Mouse (Mus musculus) neural tube, embryonic 15.5 days (tissue): ENCODE results near the gene Mybl2. TPM values are rescaled to one million over a fixed set of nuclear protein-coding genes. Genes with fewer than 3 reads are reported as not detected.
A peak's percentile ranks its signal among the peaks of the same experiment; 100 is the strongest.

Source experiments
- ATAC-seq: fragments of 200-750 bp; cut with Nextera tagmentation; 2 replicates; pipeline ENCODE4 v1.8.0; 2017; ENCODE audit warnings: mild to moderate bottlenecking, moderate TSS enrichment, moderate library complexity; ENCODE audit not compliant: low FRiP score
- H3K27ac ChIP-seq: fragments of 300-500 bp; sonication (generic); replicated peaks from 2 replicates; pipeline ENCODE4 v1.5.1; 2015; ENCODE audit warnings: mild to moderate bottlenecking, inconsistent platforms
- H3K27me3 ChIP-seq: fragments of 300-500 bp; sonication (generic); replicated peaks from 2 replicates; pipeline ENCODE4 v1.6.1; 2015; ENCODE audit warnings: inconsistent platforms
- H3K36me3 ChIP-seq: fragments of 300-500 bp; sonication (generic); 2 replicates; pipeline ENCODE4 v1.6.1; 2015; ENCODE audit warnings: inconsistent platforms
- H3K4me1 ChIP-seq: fragments of 300-500 bp; sonication (generic); 2 replicates; pipeline ENCODE4 v1.6.1; 2015; ENCODE audit warnings: inconsistent platforms
- H3K4me2 ChIP-seq: fragments of 300-500 bp; sonication (generic); 2 replicates; pipeline ENCODE4 v1.6.1; 2015; ENCODE audit warnings: inconsistent platforms, mild to moderate bottlenecking, moderate library complexity
- H3K4me3 ChIP-seq: fragments of 300-500 bp; sonication (generic); replicated peaks from 2 replicates; pipeline ENCODE4 v1.5.1; 2015; ENCODE audit warnings: mild to moderate bottlenecking, inconsistent platforms
- H3K9ac ChIP-seq: fragments of 300-500 bp; sonication (generic); replicated peaks from 2 replicates; pipeline ENCODE4 v1.6.1; 2015; ENCODE audit warnings: mild to moderate bottlenecking, inconsistent platforms
- H3K9me3 ChIP-seq: fragments of 300-500 bp; sonication (generic); replicated peaks from 2 replicates; pipeline ENCODE4 v1.6.1; 2016; ENCODE audit warnings: inconsistent platforms
- whole genome bisulfite sequencing: fragments of 180-500 bp; shearing (Covaris S2); methylation state at CpG from one replicate; pipeline ENCODE4 v1.1.7; 2015; ENCODE audit warnings: mixed read lengths; 5-methylcytosine and 5-hydroxymethylcytosine counted together
- polyA plus RNA-seq: library from polyadenylated mRNA; unstranded; fragments of >200 nt; fragmentation: Nextera tagmentation; extraction: Ambion mirVana; gene quantifications from 2 replicates; pipeline ENCODE4 v1.2.1, GENCODE M21; 2015

Gene Mybl2
- polyA plus RNA-seq, 1 experiment from 2014 or later, result 2.8 TPM

GRCm38 (mm10) chr2:163095784-163096183, 41.3 kb downstream of the Mybl2 start:
- Histone ChIP-seq H3K27me3 (peaks cover 20% of the 10 kb centered on the region; the same call in 1 of the 2 replicates), H3K36me3 (no peaks in the 10 kb centered on the region), H3K4me2 (no peak overlapping the region), H3K4me3 (no peak overlapping the region), H3K9me3 (no peaks in the 10 kb centered on the region), H3K4me1 (peaks cover 8% of the 10 kb centered on the region; the same call in 1 of the 2 replicates), H3K9ac (no peak overlapping the region), H3K27ac (no peak overlapping the region)
- 72% methylated on average over 3 of the region's 3 CpGs for WGBS
- no peak for ATAC-seq

GRCm38 (mm10) chr2:163099919-163100318, 45.4 kb downstream of the Mybl2 start:
- Histone ChIP-seq H3K4me1 (peaks cover 18% of the 10 kb centered on the region), H3K36me3 (no peaks in the 10 kb centered on the region), H3K4me2 (no peak overlapping the region), H3K27ac (no peak overlapping the region), H3K9ac (no peak overlapping the region), H3K27me3 (peaks cover 32% of the 10 kb centered on the region), H3K9me3 (no peaks in the 10 kb centered on the region), H3K4me3 (no peak overlapping the region)
- no peak for ATAC-seq
- WGBS, result 41% methylated on average over 8 of the region's 8 CpGs

- no peak overlapping the region for H3K9ac ChIP-seq
- H3K27me3 ChIP-seq, result peaks cover 36% of the 10 kb centered on the region
- no peak overlapping the region for H3K4me3 ChIP-seq
- no peak for ATAC-seq
- H3K36me3 ChIP-seq, result no peaks in the 10 kb centered on the region
- H3K9me3 ChIP-seq, result no peaks in the 10 kb centered on the region
- 73% methylated on average over 5 of the region's 5 CpGs for WGBS
- peaks cover 18% of the 10 kb centered on the region for H3K4me1 ChIP-seq
- H3K4me2 ChIP-seq, result no peak overlapping the region
- no peak overlapping the region for H3K27ac ChIP-seq
Observed at GRCm38 (mm10) chr2:163100551-163100950, 46.1 kb downstream of the Mybl2 start.

GRCm38 (mm10) chr2:163101646-163102203, 47.2 kb downstream of the Mybl2 start:
- H3K27me3 ChIP-seq, result peaks cover 45% of the 10 kb centered on the region
- H3K27ac ChIP-seq, result no peak overlapping the region
- ATAC-seq, result no peak
- H3K9me3 ChIP-seq, result no peaks in the 10 kb centered on the region
- no peak overlapping the region for H3K9ac ChIP-seq
- peaks cover 18% of the 10 kb centered on the region for H3K4me1 ChIP-seq
- H3K4me3 ChIP-seq, result no peak overlapping the region
- H3K4me2 ChIP-seq, result no peak overlapping the region
- 7% methylated on average over 10 of the region's 10 CpGs for WGBS
- H3K36me3 ChIP-seq, result no peaks in the 10 kb centered on the region

GRCm38 (mm10) chr2:163102216-163102615, 47.7 kb downstream of the Mybl2 start:
- no peaks in the 10 kb centered on the region for H3K9me3 ChIP-seq
- no peak for ATAC-seq
- H3K4me2 ChIP-seq, result no peak overlapping the region
- no peak overlapping the region for H3K4me3 ChIP-seq
- peaks cover 18% of the 10 kb centered on the region for H3K4me1 ChIP-seq
- H3K9ac ChIP-seq, result no peak overlapping the region
- H3K27ac ChIP-seq, result no peak overlapping the region
- H3K27me3 ChIP-seq, result peaks cover 49% of the 10 kb centered on the region
- WGBS, result 56% methylated on average over 7 of the region's 7 CpGs
- H3K36me3 ChIP-seq, result no peaks in the 10 kb centered on the region

GRCm38 (mm10) chr2:163102900-163103653, 48.6 kb downstream of the Mybl2 start:
- 57% methylated on average over 18 of the region's 18 CpGs for WGBS
- no peak overlapping the region for H3K4me3 ChIP-seq
- H3K36me3 ChIP-seq, result no peaks in the 10 kb centered on the region
- no peak overlapping the region for H3K4me2 ChIP-seq
- peaks cover 20% of the 10 kb centered on the region for H3K4me1 ChIP-seq
- no peak overlapping the region for H3K9ac ChIP-seq
- no peak for ATAC-seq
- H3K9me3 ChIP-seq, result no peaks in the 10 kb centered on the region
- H3K27ac ChIP-seq, result no peak overlapping the region
- peaks cover 49% of the 10 kb centered on the region for H3K27me3 ChIP-seq

DNA sequence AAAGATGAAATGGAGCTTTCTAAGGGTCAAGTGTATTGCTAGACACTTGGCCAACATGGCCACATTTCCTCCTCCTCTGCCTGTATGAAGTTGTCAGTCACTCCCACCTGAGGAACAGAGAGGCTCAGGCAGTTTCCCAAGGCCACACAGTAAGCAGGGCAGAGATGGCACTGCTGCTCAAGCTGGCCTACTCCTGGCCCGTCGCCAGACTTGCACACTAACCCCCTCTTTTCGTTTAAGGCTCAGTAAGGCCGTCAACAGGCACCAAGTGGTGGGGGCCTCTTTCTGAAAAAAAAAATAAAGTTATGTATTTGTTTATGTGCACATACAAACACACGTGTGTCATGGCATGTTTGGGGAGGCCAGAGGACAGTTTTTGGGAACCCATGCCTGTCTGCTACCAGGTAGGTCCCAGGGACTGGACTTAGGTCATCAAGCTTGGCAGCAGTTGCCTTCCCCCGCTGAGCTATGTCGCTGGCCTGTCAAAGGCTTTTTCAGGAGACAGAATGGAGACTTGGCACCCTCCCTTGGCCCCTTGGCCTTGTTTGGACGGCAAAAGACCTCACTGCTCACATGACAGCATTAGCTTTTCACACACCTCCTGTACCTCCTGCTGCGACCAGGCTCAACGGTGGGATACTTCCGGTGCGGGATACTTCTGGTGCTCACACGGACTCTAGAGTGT, 49.7 kb downstream of the Mybl2 start:
- Histone ChIP-seq H3K4me3 (no peak overlapping the region), H3K9ac (no peak overlapping the region), H3K36me3 (no peaks in the 10 kb centered on the region), H3K27ac (no peak overlapping the region), H3K9me3 (no peaks in the 10 kb centered on the region), H3K4me2 (no peak overlapping the region), H3K4me1 (peaks cover 24% of the 10 kb centered on the region), H3K27me3 (peaks cover 42% of the 10 kb centered on the region)
- WGBS, result 77% methylated on average over 13 of the region's 13 CpGs
- ATAC-seq, result no peak

- no peak overlapping the region for H3K9ac ChIP-seq
- no peak overlapping the region for H3K4me3 ChIP-seq
- H3K27me3 ChIP-seq, result peaks cover 29% of the 10 kb centered on the region
- H3K4me1 ChIP-seq, result peaks cover 26% of the 10 kb centered on the region
- H3K4me2 ChIP-seq, result no peak overlapping the region
- H3K36me3 ChIP-seq, result no peaks in the 10 kb centered on the region
- WGBS, result 21% methylated on average over 9 of the region's 9 CpGs
- no peak for ATAC-seq
- H3K9me3 ChIP-seq, result no peaks in the 10 kb centered on the region
- no peak overlapping the region for H3K27ac ChIP-seq
Observed at GRCm38 (mm10) chr2:163108385-163108784, 53.9 kb downstream of the Mybl2 start.

GRCm38 (mm10) chr2:163110706-163111105, 56.2 kb downstream of the Mybl2 start:
- H3K9me3 ChIP-seq, result no peaks in the 10 kb centered on the region
- 96% methylated on average over 1 of the region's 1 CpGs for WGBS
- peaks cover 16% of the 10 kb centered on the region for H3K27me3 ChIP-seq
- no peak overlapping the region for H3K9ac ChIP-seq
- no peak for ATAC-seq
- H3K36me3 ChIP-seq, result no peaks in the 10 kb centered on the region
- peaks cover 24% of the 10 kb centered on the region for H3K4me1 ChIP-seq
- H3K4me2 ChIP-seq, result no peak overlapping the region
- no peak overlapping the region for H3K27ac ChIP-seq
- H3K4me3 ChIP-seq, result no peak overlapping the region

GRCm38 (mm10) chr2:163111413-163112201, 57.1 kb downstream of the Mybl2 start:
- ATAC-seq, result peak; percentile 43; the same call in 1 of the 2 replicates
- H3K4me2 ChIP-seq, result peak overlapping the region; percentile 32
- no peaks in the 10 kb centered on the region for H3K9me3 ChIP-seq
- no peak overlapping the region; the same call in 1 of the 2 replicates for H3K9ac ChIP-seq
- H3K36me3 ChIP-seq, result no peaks in the 10 kb centered on the region
- H3K4me1 ChIP-seq, result peaks cover 24% of the 10 kb centered on the region
- peak overlapping the region; percentile 76 for H3K27ac ChIP-seq
- peaks cover 12% of the 10 kb centered on the region; the same call in 1 of the 2 replicates for H3K27me3 ChIP-seq
- WGBS, result 27% methylated on average over 16 of the region's 16 CpGs
- no peak overlapping the region for H3K4me3 ChIP-seq

DNA sequence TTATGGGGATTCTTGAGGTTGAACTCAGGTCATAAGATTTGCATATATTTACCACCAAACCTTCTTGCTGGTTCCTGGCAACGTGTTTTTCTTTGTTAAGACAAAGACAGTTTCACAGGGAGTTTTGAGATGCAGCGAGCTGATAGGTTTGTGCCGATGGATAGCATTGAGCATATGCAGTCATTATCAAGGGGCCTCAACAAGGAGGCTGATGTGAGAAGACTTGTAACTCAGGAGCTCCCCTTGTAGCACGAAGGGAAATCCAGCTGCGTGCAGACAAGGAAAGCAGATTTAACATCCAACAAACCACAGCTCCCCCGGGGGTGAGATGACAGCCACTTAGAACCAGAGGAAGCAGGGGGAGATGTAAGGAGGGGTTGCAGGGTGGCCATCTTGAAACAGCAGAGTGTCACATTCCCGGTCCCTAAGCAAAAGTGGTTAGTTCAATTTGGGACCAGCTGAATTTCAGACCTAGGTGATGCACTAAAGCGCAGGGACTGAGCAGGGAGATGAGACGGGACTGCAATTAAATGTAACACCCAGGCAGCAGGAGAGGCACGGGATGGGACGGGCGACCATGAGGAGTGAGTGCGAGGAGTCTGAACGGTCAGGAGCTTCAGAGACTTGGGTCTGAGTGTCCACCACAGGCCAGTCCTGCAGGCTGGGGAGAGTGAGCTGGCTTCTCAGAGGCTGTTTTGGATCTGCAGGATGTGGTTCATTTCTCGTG, 66.3 kb downstream of the Mybl2 start:
- Histone ChIP-seq H3K9ac (no peak overlapping the region), H3K36me3 (no peaks in the 10 kb centered on the region), H3K27me3 (peaks cover 29% of the 10 kb centered on the region; the same call in 1 of the 2 replicates), H3K4me2 (no peak overlapping the region), H3K27ac (no peak overlapping the region), H3K9me3 (no peaks in the 10 kb centered on the region), H3K4me1 (peaks cover 19% of the 10 kb centered on the region), H3K4me3 (no peak overlapping the region)
- 65% methylated on average over 15 of the region's 15 CpGs for WGBS
- ATAC-seq, result no peak
